ENCODE assay signal across 9 mouse cellular contexts in genomic region chr1:132121236-132121635, GRCm38 (mm10). TPM values are rescaled to one million over a fixed set of nuclear protein-coding genes. Genes with fewer than 3 reads are reported as not detected.
DNase-seq lines count a peak whose midpoint lies in the region; ATAC-seq and TF ChIP-seq lines count a peak whose summit lies in the region.
"Had no signal": no experiment of that assay in that cellular context is flagged by ENCODE, and none has a peak within 500 bp of the region (broad histone marks: within the 10 kb centered on the region; RNA-seq: fewer than 3 reads in every experiment).

No protein-coding gene starts in this region.

- H3K36me3 ChIP-seq in forebrain, embryonic 13.5 days (ENCODE audit: poor library complexity, severe bottlenecking), result no peaks in the 10 kb centered on the region
- H3K36me3 ChIP-seq: limb, embryonic 12.5 days had no signal

- peaks cover 12% of the 10 kb centered on the region for H3K4me1 ChIP-seq in forebrain, embryonic 13.5 days

- peak overlapping the region; percentile 28; the same call in 1 of the 2 replicates for H3K27ac ChIP-seq in forebrain, embryonic 13.5 days
- H3K27ac ChIP-seq: limb, embryonic 12.5 days had no signal

- TF ChIP-seq POLR2A in brain, embryonic 14.5 days (IDR thresholded peaks at IDR 0.05; ENCODE audit: borderline replicate concordance, extremely low read depth, insufficient read depth, insufficient read length, poor library complexity, severe bottlenecking), result no peak

- ATAC-seq in forebrain, embryonic 13.5 days, result peak; percentile 78
- ATAC-seq in hematopoietic stem cell, adult 5-6 weeks (replicated peaks in 1 of 2; ENCODE audit: insufficient read depth in 1 of 2, low FRiP score in 2 of 2, low TSS enrichment in 1 of 2, low read depth in 1 of 2, poor library complexity in 2 of 2, severe bottlenecking in 2 of 2), result peak; percentile 26 to 47; a peak in 3 of 4 replicates

- no peak overlapping the region for H3K4me3 ChIP-seq in forebrain, embryonic 13.5 days
- H3K4me3 ChIP-seq: limb, embryonic 12.5 days had no signal

- H3K9me3 ChIP-seq in forebrain, embryonic 13.5 days (replicated peaks), result no peaks in the 10 kb centered on the region
- H3K9me3 ChIP-seq: limb, embryonic 12.5 days had no signal

- no peaks in the 10 kb centered on the region for H3K27me3 ChIP-seq in forebrain, embryonic 13.5 days
- H3K27me3 ChIP-seq: limb, embryonic 12.5 days had no signal

- WGBS in forebrain, embryonic 13.5 days, result 17% methylated on average over 6 of the region's 6 CpGs

- peak; percentile 86 for TF ChIP-seq CTCF in brain, embryonic 14.5 days (IDR thresholded peaks at IDR 0.05; ENCODE audit: borderline replicate concordance, extremely low read depth, insufficient read depth, insufficient read length)

- DNase-seq in ES-CJ7 (ENCODE audit: low read depth, low spot score), result peak; percentile 83
- peak; percentile 94 for DNase-seq in brain, embryonic 14.5 days (ENCODE audit: low read depth)
- DNase-seq in layer of hippocampus, postnatal 10 days (ENCODE audit: low spot score in 2 of 2), result peak; percentile 92 to 94
- peak; percentile 81 to 86 for DNase-seq in lung, postnatal 4 days
- DNase-seq in right cerebral cortex, adult 2 months (ENCODE audit: low spot score in 2 of 2), result peak; percentile 91 to 92
- peak; percentile 85 for DNase-seq in urinary bladder, postnatal 14 days (ENCODE audit: low spot score)

- H3K9ac ChIP-seq in forebrain, embryonic 13.5 days, result no peak overlapping the region
- H3K9ac ChIP-seq: limb, embryonic 12.5 days had no signal

- H3K4me2 ChIP-seq in forebrain, embryonic 13.5 days, result no peak overlapping the region
- H3K4me2 ChIP-seq: limb, embryonic 12.5 days had no signal

RNA-seq across cellular contexts. Expression of gene Cdk18, which starts 18.2 kb away (rescaled TPM):
- 1.3 TPM in 2 replicates for polyA plus RNA-seq in brain, embryonic 14.5 days (2012; rRNA removed)
- 0.23 and 0.59 TPM in 2 replicates for polyA plus RNA-seq in forebrain, embryonic 13.5 days (2015; fragmentation: Nextera tagmentation; extraction: Ambion mirVana)
- total RNA-seq in hematopoietic stem cell, adult 5-6 weeks (2017), result 4.5 and 6.4 TPM in 2 replicates
- total RNA-seq in layer of hippocampus, postnatal 10 days (2021), result 10 to 100 TPM; 19.3 to 23.4 TPM

RNA-seq across cellular contexts. Expression of gene Mfsd4a, which starts 53.4 kb away (rescaled TPM):
- polyA plus RNA-seq in brain, embryonic 14.5 days (2012; rRNA removed), result 2.0 and 2.2 TPM in 2 replicates
- 7.8 and 8.1 TPM in 2 replicates for polyA plus RNA-seq in forebrain, embryonic 13.5 days (2015; fragmentation: Nextera tagmentation; extraction: Ambion mirVana)
- total RNA-seq in hematopoietic stem cell, adult 5-6 weeks (2017), result 0.79 and 2.9 TPM in 2 replicates
- 10 to 100 TPM; 32.1 to 33.6 TPM for total RNA-seq in layer of hippocampus, postnatal 10 days (2021)
